Mouse (Mus musculus) liver, embryonic 15.5 days (tissue): ENCODE results near the gene Sgk2. TPM values are rescaled to one million over a fixed set of nuclear protein-coding genes. Genes with fewer than 3 reads are reported as not detected.
A peak's percentile ranks its signal among the peaks of the same experiment; 100 is the strongest.

Experiments used
- ATAC-seq: fragments of 200-750 bp; cut with Nextera tagmentation; 2 replicates; pipeline ENCODE4 v1.8.0; 2017; ENCODE audit warnings: moderate number of reproducible peaks, mild to moderate bottlenecking, moderate library complexity; ENCODE audit not compliant: insufficient read depth
- H3K27ac ChIP-seq: fragments of 300-500 bp; sonication (generic); replicated peaks from 2 replicates; pipeline ENCODE4 v1.5.1; 2015; ENCODE audit warnings: mild to moderate bottlenecking, inconsistent platforms
- H3K27me3 ChIP-seq: fragments of 300-500 bp; sonication (generic); 2 replicates; pipeline ENCODE4 v1.6.1; 2015; ENCODE audit warnings: mild to moderate bottlenecking, inconsistent platforms
- H3K36me3 ChIP-seq: fragments of 300-500 bp; sonication (generic); replicated peaks from 2 replicates; pipeline ENCODE4 v1.6.1; 2015; ENCODE audit warnings: moderate library complexity, mild to moderate bottlenecking, inconsistent platforms
- H3K4me1 ChIP-seq: fragments of 300-500 bp; sonication (generic); replicated peaks from 2 replicates; pipeline ENCODE4 v1.6.1; 2015; ENCODE audit warnings: inconsistent platforms
- H3K4me2 ChIP-seq: fragments of 300-500 bp; sonication (generic); 2 replicates; pipeline ENCODE4 v1.6.1; 2015; ENCODE audit warnings: moderate library complexity, mild to moderate bottlenecking, inconsistent platforms
- H3K4me3 ChIP-seq: fragments of 300-500 bp; sonication (generic); replicated peaks from 2 replicates; pipeline ENCODE4 v1.5.1; 2015; ENCODE audit warnings: mild to moderate bottlenecking, inconsistent platforms
- H3K9ac ChIP-seq: fragments of 300-500 bp; sonication (generic); 2 replicates; pipeline ENCODE4 v1.6.1; 2015; ENCODE audit warnings: moderate library complexity, mild to moderate bottlenecking, inconsistent platforms
- H3K9me3 ChIP-seq: fragments of 300-500 bp; sonication (generic); replicated peaks from 2 replicates; pipeline ENCODE4 v1.6.1; 2016; ENCODE audit warnings: inconsistent platforms
- WGBS: fragments of 180-500 bp; shearing (Covaris S2); methylation state at CpG from one replicate; pipeline ENCODE4 v1.1.7; 2015; ENCODE audit warnings: mixed read lengths; ENCODE audit not compliant: insufficient replicate concordance; 5-methylcytosine and 5-hydroxymethylcytosine counted together
- polyA plus RNA-seq: library from polyadenylated mRNA; unstranded; fragments of >200 nt; fragmentation: Nextera tagmentation; extraction: Ambion mirVana; gene quantifications from 2 replicates; pipeline ENCODE4 v1.2.1, GENCODE M21; 2015

The Sgk2 gene
- polyA plus RNA-seq, 1 experiment from 2014 or later = 5.4 TPM

- no peak overlapping the region for H3K27ac ChIP-seq
- no peak overlapping the region for H3K9ac ChIP-seq
- no peak for ATAC-seq
- H3K4me2 ChIP-seq = no peak overlapping the region; the same call in 1 of the 2 replicates
- H3K36me3 ChIP-seq = no peaks in the 10 kb centered on the region
- H3K4me3 ChIP-seq = no peak overlapping the region
- H3K4me1 ChIP-seq = peaks cover 6% of the 10 kb centered on the region
- 33% methylated on average over 6 of the region's 6 CpGs for WGBS
- no peaks in the 10 kb centered on the region for H3K9me3 ChIP-seq
- H3K27me3 ChIP-seq = no peaks in the 10 kb centered on the region
Measured at GRCm38 (mm10) chr2:162991394-162992083, 4.4 kb downstream of the Sgk2 start.

- peaks cover 6% of the 10 kb centered on the region for H3K4me1 ChIP-seq
- no peak for ATAC-seq
- no peak overlapping the region for H3K27ac ChIP-seq
Measured at GRCm38 (mm10) chr2:162992084-162992437, 4.9 kb downstream of the Sgk2 start.

GRCm38 (mm10) chr2:162993881-162994616 lies 6.9 kb downstream of the Sgk2 start:
- H3K4me3 ChIP-seq = no peak overlapping the region
- H3K9ac ChIP-seq = no peak overlapping the region
- H3K27me3 ChIP-seq = no peaks in the 10 kb centered on the region; the same call in 1 of the 2 replicates
- H3K4me1 ChIP-seq = peaks cover 10% of the 10 kb centered on the region
- no peak overlapping the region for H3K27ac ChIP-seq
- H3K4me2 ChIP-seq = no peak overlapping the region
- H3K9me3 ChIP-seq = no peaks in the 10 kb centered on the region
- no peaks in the 10 kb centered on the region for H3K36me3 ChIP-seq
- WGBS = 59% methylated on average over 9 of the region's 9 CpGs
- ATAC-seq = no peak

More at GRCm38 (mm10) chr2:162992084-162992437, 4.9 kb downstream of the Sgk2 start:
- H3K36me3 ChIP-seq = no peaks in the 10 kb centered on the region
- no peak overlapping the region; the same call in 1 of the 2 replicates for H3K4me2 ChIP-seq
- H3K4me3 ChIP-seq = no peak overlapping the region
- H3K9me3 ChIP-seq = no peaks in the 10 kb centered on the region
- H3K27me3 ChIP-seq = no peaks in the 10 kb centered on the region
- no peak overlapping the region for H3K9ac ChIP-seq

- H3K27me3 ChIP-seq = no peaks in the 10 kb centered on the region; the same call in 1 of the 2 replicates
- no peak overlapping the region for H3K4me3 ChIP-seq
- no peak for ATAC-seq
- no peak overlapping the region for H3K4me2 ChIP-seq
- 29% methylated on average over 18 of the region's 18 CpGs for WGBS
- peaks cover 10% of the 10 kb centered on the region for H3K4me1 ChIP-seq
- H3K36me3 ChIP-seq = no peaks in the 10 kb centered on the region
- no peak overlapping the region for H3K9ac ChIP-seq
- no peaks in the 10 kb centered on the region for H3K9me3 ChIP-seq
- H3K27ac ChIP-seq = no peak overlapping the region
Measured at GRCm38 (mm10) chr2:162998528-162999230, 11.5 kb downstream of the Sgk2 start.

GRCm38 (mm10) chr2:162999744-163000143 lies 12.6 kb downstream of the Sgk2 start:
- whole genome bisulfite sequencing = 28% methylated on average over 3 of the region's 3 CpGs
- no peak for ATAC-seq
- no peaks in the 10 kb centered on the region for H3K36me3 ChIP-seq
- peaks cover 10% of the 10 kb centered on the region for H3K4me1 ChIP-seq
- no peak overlapping the region for H3K4me3 ChIP-seq
- H3K27me3 ChIP-seq = no peaks in the 10 kb centered on the region; the same call in 1 of the 2 replicates
- H3K4me2 ChIP-seq = no peak overlapping the region
- no peaks in the 10 kb centered on the region for H3K9me3 ChIP-seq
- H3K27ac ChIP-seq = no peak overlapping the region
- no peak overlapping the region for H3K9ac ChIP-seq

- Histone ChIP-seq H3K9ac (no peak overlapping the region), H3K27ac (no peak overlapping the region), H3K4me3 (no peak overlapping the region), H3K27me3 (no peaks in the 10 kb centered on the region; the same call in 1 of the 2 replicates), H3K4me1 (peaks cover 10% of the 10 kb centered on the region), H3K4me2 (no peak overlapping the region), H3K9me3 (no peaks in the 10 kb centered on the region), H3K36me3 (no peaks in the 10 kb centered on the region)
- 75% methylated on average over 1 of the region's 1 CpGs for WGBS
- no peak for ATAC-seq
Measured at GRCm38 (mm10) chr2:163001071-163001470, 13.9 kb downstream of the Sgk2 start.

- 52% methylated on average over 4 of the region's 4 CpGs for WGBS
- Histone ChIP-seq H3K36me3 (no peaks in the 10 kb centered on the region), H3K27ac (no peak overlapping the region), H3K27me3 (no peaks in the 10 kb centered on the region), H3K4me1 (no peaks in the 10 kb centered on the region), H3K4me2 (no peak overlapping the region), H3K9me3 (no peaks in the 10 kb centered on the region), H3K9ac (no peak overlapping the region), H3K4me3 (no peak overlapping the region)
- ATAC-seq = no peak
Measured at GRCm38 (mm10) chr2:163007299-163007698, 20.2 kb downstream of the Sgk2 start.

- Histone ChIP-seq H3K4me3 (peak within 1 kb of the TSS; percentile 96), H3K27ac (peak within 1 kb of the TSS; percentile 66), H3K9me3 (no peaks in the 10 kb centered on the region), H3K9ac (peak within 1 kb of the TSS; percentile 78), H3K4me1 (peaks cover 17% of the 10 kb centered on the region), H3K36me3 (no peaks in the 10 kb centered on the region), H3K4me2 (peak within 1 kb of the TSS; percentile 75), H3K27me3 (no peaks in the 10 kb centered on the region)
- under 1% methylated on average over 57 of the region's 57 CpGs for WGBS
- peak; percentile 95 for ATAC-seq
Measured at GRCm38 (mm10) chr2:163016916-163017743, 30.0 kb downstream of the Sgk2 start, which contains the start of gene Ift52. Gene Ift52 (plus strand): TSS chr2:163017354.

GRCm38 (mm10) chr2:163031289-163031688 lies 44.2 kb downstream of the Sgk2 start:
- Histone ChIP-seq H3K9me3 (no peaks in the 10 kb centered on the region), H3K4me1 (no peaks in the 10 kb centered on the region), H3K27ac (no peak overlapping the region), H3K27me3 (no peaks in the 10 kb centered on the region), H3K4me3 (no peak overlapping the region), H3K4me2 (no peak overlapping the region), H3K36me3 (peaks cover 75% of the 10 kb centered on the region), H3K9ac (no peak overlapping the region)
- ATAC-seq = no peak
- 66% methylated on average over 5 of the region's 5 CpGs for WGBS

- Histone ChIP-seq H3K9ac (no peak overlapping the region), H3K36me3 (peaks cover 75% of the 10 kb centered on the region), H3K27me3 (no peaks in the 10 kb centered on the region), H3K4me1 (no peaks in the 10 kb centered on the region), H3K9me3 (no peaks in the 10 kb centered on the region), H3K4me2 (no peak overlapping the region), H3K27ac (no peak overlapping the region), H3K4me3 (no peak overlapping the region)
- no peak for ATAC-seq
- 59% methylated on average over 2 of the region's 2 CpGs for WGBS
Measured at GRCm38 (mm10) chr2:163031757-163032156, 44.6 kb downstream of the Sgk2 start.
